ENCODE assay signal across 24 mouse cellular contexts in the genomic region with DNA sequence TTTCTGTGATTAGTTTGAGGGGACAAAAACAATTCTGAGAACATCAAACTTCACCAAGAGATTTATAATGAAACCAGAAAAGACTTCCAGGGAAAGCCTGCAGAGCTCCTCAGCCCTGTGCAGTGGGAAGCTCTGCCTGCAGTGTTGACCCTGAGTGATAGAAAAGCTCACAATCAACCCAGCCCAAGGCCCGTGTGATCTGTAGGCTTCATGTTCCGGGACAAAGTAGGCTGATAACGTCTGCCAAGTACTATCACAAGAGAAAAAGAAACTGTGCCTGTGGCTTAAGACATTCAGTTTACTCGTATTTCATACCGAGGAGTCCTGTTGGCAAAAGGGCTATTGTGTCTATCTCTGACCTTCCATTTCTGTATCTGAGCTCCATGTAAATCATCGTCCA. TPM values are rescaled to one million over a fixed set of nuclear protein-coding genes. Genes with fewer than 3 reads are reported as not detected.
DNase-seq lines count a peak whose midpoint lies in the region; ATAC-seq and TF ChIP-seq lines count a peak whose summit lies in the region.
"Had no signal": no experiment of that assay in that cellular context is flagged by ENCODE, and none has a peak within 500 bp of the region (broad histone marks: within the 10 kb centered on the region; RNA-seq: fewer than 3 reads in every experiment).

No protein-coding gene starts in this region.

- ATAC-seq in liver, embryonic 13.5 days (ENCODE audit: low read depth) = peak; percentile 69
- ATAC-seq in megakaryocyte-erythroid progenitor cell, adult 5-6 weeks (replicated peaks; ENCODE audit: low FRiP score, low TSS enrichment, poor library complexity, severe bottlenecking) = peak; percentile 61
- ATAC-seq: forebrain, embryonic 15.5 days; hindbrain, postnatal 0 days; intestine, embryonic 15.5 days had no signal

- 0 out of 2 replicates have a peak overlapping the region, but pooled peaks have one; percentile 41 for H3K27ac ChIP-seq in liver, embryonic 13.5 days
- H3K27ac ChIP-seq: embryonic facial prominence, embryonic 12.5 days; forebrain, embryonic 10.5 days; forebrain, embryonic 15.5 days; heart, embryonic 15.5 days; hindbrain, postnatal 0 days; intestine, embryonic 15.5 days; limb, embryonic 13.5 days; neural tube, embryonic 15.5 days had no signal

- H3K36me3 ChIP-seq in liver, embryonic 13.5 days = no peaks in the 10 kb centered on the region
- H3K36me3 ChIP-seq: embryonic facial prominence, embryonic 12.5 days; forebrain, embryonic 10.5 days; forebrain, embryonic 15.5 days; heart, embryonic 15.5 days; intestine, embryonic 15.5 days; limb, embryonic 13.5 days; neural tube, embryonic 15.5 days had no signal

- H3K9ac ChIP-seq in liver, embryonic 13.5 days = no peak overlapping the region
- H3K9ac ChIP-seq: embryonic facial prominence, embryonic 12.5 days; forebrain, embryonic 15.5 days; heart, embryonic 15.5 days; intestine, embryonic 15.5 days; limb, embryonic 13.5 days; lung, embryonic 14.5 days; neural tube, embryonic 15.5 days had no signal

- H3K4me2 ChIP-seq in liver, embryonic 13.5 days = 0 out of 2 replicates have a peak overlapping the region, but pooled peaks have one; percentile 1
- H3K4me2 ChIP-seq: embryonic facial prominence, embryonic 12.5 days; forebrain, embryonic 15.5 days; heart, embryonic 15.5 days; intestine, embryonic 15.5 days; limb, embryonic 13.5 days; lung, embryonic 14.5 days; neural tube, embryonic 15.5 days had no signal

- H3K9me3 ChIP-seq in liver, embryonic 13.5 days (replicated peaks) = no peaks in the 10 kb centered on the region
- H3K9me3 ChIP-seq: forebrain, embryonic 10.5 days; forebrain, embryonic 15.5 days; heart, embryonic 15.5 days; intestine, embryonic 15.5 days; limb, embryonic 13.5 days; neural tube, embryonic 15.5 days had no signal

- no peak for TF ChIP-seq POLR2A in lung, adult 2 months (IDR thresholded peaks at IDR 0.05; ENCODE audit: borderline replicate concordance, extremely low read depth, low read depth, low read length)

- H3K4me1 ChIP-seq in liver, embryonic 13.5 days (replicated peaks) = peaks cover 52% of the 10 kb centered on the region
- H3K4me1 ChIP-seq in lung, adult 2 months (ENCODE audit: control insufficient read depth, insufficient read depth, low read length) = no peaks in the 10 kb centered on the region; the same call in 1 of the 2 replicates
- H3K4me1 ChIP-seq: embryonic facial prominence, embryonic 12.5 days; intestine, embryonic 15.5 days had no signal

- WGBS in liver, embryonic 13.5 days (ENCODE audit: insufficient replicate concordance) = 30% methylated on average over 6 of the region's 6 CpGs
- WGBS in lung, adult 2 months = 77% methylated on average over 6 of the region's 6 CpGs

- DNase-seq in adrenal gland, adult (ENCODE audit: inconsistent age in 2 of 2, low spot score in 1 of 2) = peak; percentile 68 to 79
- DNase-seq in adrenal gland, adult 8-10 months = no peak
- DNase-seq in ovary, adult 18-20 months (ENCODE audit: low spot score) = peak; percentile 73
- no peak for DNase-seq in ovary, postnatal 14 days (ENCODE audit: low spot score)
- no peak for DNase-seq in liver, embryonic 13.5 days
- no peak for DNase-seq in thymus, postnatal 4 days
- no peak for DNase-seq in lung, adult 2 months
- DNase-seq: cerebellum, adult 11-12 months; cerebellum, adult 9-11 months; embryo, embryonic 11 days; kidney, adult 2 months; kidney, postnatal 4 days; lung, embryonic 14.5 days; midbrain, embryonic 14.5 days had no signal

- 0 out of 2 replicates have a peak, but pooled peaks cover 5% of the 10 kb centered on the region for H3K27me3 ChIP-seq in liver, embryonic 13.5 days
- H3K27me3 ChIP-seq: CH12.LX; embryonic facial prominence, embryonic 12.5 days; forebrain, embryonic 15.5 days; heart, embryonic 15.5 days; intestine, embryonic 15.5 days; neural tube, embryonic 15.5 days had no signal

- no peak for TF ChIP-seq CTCF in lung, adult 2 months (IDR thresholded peaks at IDR 0.05; ENCODE audit: insufficient read depth, low read length)

- H3K4me3 ChIP-seq in liver, embryonic 13.5 days (replicated peaks) = no peak overlapping the region
- H3K4me3 ChIP-seq in lung, adult 2 months (replicated peaks; ENCODE audit: extremely low read depth, low read depth, low read length) = no peak overlapping the region
- H3K4me3 ChIP-seq: embryonic facial prominence, embryonic 12.5 days; forebrain, embryonic 10.5 days; forebrain, embryonic 15.5 days; heart, embryonic 15.5 days; intestine, embryonic 15.5 days; limb, embryonic 13.5 days; neural tube, embryonic 15.5 days had no signal

RNA-seq across cellular contexts. Expression of a gene that starts 46.4 kb away (rescaled TPM):
- total RNA-seq in adrenal gland, adult 8-10 months (2022) = 10 to 100 TPM; 13.0 to 19.7 (median 16.5) TPM
- polyA plus RNA-seq in liver, embryonic 13.5 days (2015; fragmentation: Nextera tagmentation; extraction: Ambion mirVana) = 3.4 and 5.5 TPM in 2 replicates
- total RNA-seq in megakaryocyte-erythroid progenitor cell, adult 5-6 weeks (2014; fragmentation: Nextera tagmentation) = 15.8 and 22.0 TPM in 2 replicates
- total RNA-seq in megakaryocyte-erythroid progenitor cell, adult 5-6 weeks (2017) = 15.8 and 23.0 TPM in 2 replicates
- polyA plus RNA-seq in lung, adult 2 months (2012; rRNA removed) = 2.4 and 5.9 TPM in 2 replicates

Comparison
In these comparisons a context has a peak if more than half of its experiments do, and no peak if none do; other contexts are left out.
1. DNase-seq: peak in adrenal gland, adult (2 of 2) and ovary, adult 18-20 months (single experiment); none in adrenal gland, adult 8-10 months (single experiment), ovary, postnatal 14 days (single experiment), liver, embryonic 13.5 days (single experiment), thymus, postnatal 4 days (single experiment) and lung, adult 2 months (single experiment).